Mouse (Mus musculus): ENCODE measurements around the gene Rbm6. TPM values are rescaled to one million over a fixed set of nuclear protein-coding genes. Genes with fewer than 3 reads are reported as not detected.
A peak's percentile ranks its signal among the peaks of the same experiment; 100 is the strongest.

Gene Rbm6
- total RNA-seq, 2 experiments from 2014 or later, result 48.3 to 52.8 TPM

GRCm38 (mm10) chr9:107768851-107769250 lies 104.2 kb downstream of the Rbm6 start:
- DNase-seq (ENCODE audit: low spot score in 2 of 2), result no peak

GRCm38 (mm10) chr9:107759593-107759992 lies 113.4 kb downstream of the Rbm6 start:
- DNase-seq (ENCODE audit: low spot score in 2 of 2), result no peak

GRCm38 (mm10) chr9:107750378-107750777 lies 122.7 kb downstream of the Rbm6 start:
- DNase-seq (ENCODE audit: low spot score in 2 of 2), result no peak

DNA sequence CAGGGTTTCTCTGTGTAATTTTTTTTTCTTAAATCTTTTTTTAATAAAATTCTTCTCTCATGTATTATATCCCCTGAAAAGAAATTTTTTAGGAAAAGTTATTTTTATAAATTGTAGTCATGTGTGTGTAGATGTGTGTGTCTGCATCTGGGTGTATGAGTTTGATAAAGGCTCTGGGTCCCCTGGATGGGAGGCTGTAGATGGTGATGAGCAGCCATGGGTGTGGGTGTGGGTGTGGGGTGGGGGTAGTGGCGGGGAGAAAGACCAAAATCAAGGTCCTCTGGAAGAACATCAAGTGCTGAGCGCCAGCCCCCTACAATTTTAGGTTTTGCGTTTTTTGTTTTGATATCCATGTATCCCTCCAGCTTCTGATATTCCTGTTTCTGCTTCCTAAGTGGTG lies 125.0 kb downstream of the Rbm6 start:
- no peak for DNase-seq (ENCODE audit: low spot score in 2 of 2)

- no peak for DNase-seq (ENCODE audit: low spot score in 2 of 2)
Observed at GRCm38 (mm10) chr9:107747310-107747709, 125.7 kb downstream of the Rbm6 start.

- no peak for DNase-seq (ENCODE audit: low spot score in 2 of 2)
Observed at GRCm38 (mm10) chr9:107746679-107747078, 126.4 kb downstream of the Rbm6 start.

DNA sequence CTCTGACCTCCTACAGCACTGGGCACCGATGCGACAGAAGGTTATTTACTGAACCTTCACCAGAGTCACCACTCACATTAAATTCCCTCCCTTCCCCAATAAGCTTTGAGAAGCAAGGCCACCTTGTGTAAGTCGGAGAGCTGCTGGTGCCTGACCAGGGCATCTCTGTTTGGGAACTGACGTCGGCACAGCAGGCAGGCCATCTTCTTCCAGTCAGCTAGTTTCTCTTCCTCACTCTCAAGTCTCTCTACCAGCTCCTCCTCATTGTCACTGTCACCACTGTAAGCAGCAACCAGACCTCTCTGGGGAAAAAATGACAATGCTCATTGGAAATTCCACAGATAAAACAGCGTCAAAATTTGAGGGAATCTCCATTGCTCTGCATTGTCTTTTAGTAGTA lies 129.0 kb downstream of the Rbm6 start:
- DNase-seq (ENCODE audit: low spot score in 2 of 2), result no peak

DNA sequence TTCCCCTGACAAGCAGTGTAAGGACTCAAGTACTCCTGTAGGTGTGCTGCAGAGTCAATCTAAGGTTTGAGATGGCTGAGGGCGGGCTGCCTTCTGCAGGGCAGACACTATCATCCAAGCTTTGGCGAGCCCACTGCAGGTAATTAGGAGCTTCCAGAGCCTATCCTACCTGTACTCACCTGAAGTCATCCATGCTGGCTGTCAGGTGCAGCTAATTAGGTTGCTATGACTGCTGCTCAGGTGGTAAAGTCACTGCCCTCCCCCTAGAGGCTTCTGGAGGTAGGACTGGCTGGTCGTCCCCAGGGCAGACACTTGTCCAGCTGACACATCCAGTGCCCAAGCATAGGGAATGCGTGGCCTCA lies 134.2 kb downstream of the Rbm6 start:
- peak in 1 of 2 experiments; percentile 35 for DNase-seq (ENCODE audit: low spot score in 2 of 2)

DNA sequence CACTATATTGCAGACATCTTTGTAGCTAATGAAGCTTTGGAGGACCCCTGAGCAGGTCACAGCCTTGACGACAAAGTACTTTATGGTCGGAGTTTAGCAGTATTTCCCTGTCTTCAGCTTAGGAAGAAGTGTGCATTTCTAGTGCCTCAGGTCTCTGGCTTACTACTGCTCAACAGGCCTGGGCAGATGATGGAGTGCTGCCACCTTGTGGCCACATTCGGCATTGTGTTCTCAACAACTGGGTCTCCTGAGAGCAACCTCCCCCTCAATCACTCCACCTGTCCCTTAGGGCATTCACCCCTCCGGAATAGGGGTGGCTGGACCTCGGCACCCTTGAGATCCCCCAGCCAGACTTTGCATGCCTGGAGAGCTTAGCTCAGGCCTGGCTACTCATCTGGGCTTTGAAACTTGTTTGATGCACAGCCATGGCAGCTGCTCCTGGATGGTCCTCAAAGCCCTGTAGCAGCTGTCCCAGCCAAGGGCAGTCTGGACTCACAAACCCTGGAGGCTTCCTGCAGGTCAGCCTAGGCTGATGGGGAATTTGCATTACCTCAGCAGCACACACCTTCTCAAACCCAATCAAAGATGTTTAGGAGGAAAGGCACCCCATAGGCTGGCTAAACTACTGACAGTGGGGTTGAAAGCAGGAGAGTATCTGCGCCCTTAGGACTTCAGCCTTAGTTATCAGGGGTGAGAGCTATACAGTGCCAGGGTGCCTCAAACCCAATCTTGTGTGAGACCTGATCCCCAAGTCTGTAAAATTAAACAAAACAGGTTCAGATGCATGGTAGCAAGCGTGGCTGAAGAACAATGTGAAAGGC lies 134.8 kb downstream of the Rbm6 start:
- DNase-seq (ENCODE audit: low spot score in 2 of 2), result peak; percentile 90 to 91

DNA sequence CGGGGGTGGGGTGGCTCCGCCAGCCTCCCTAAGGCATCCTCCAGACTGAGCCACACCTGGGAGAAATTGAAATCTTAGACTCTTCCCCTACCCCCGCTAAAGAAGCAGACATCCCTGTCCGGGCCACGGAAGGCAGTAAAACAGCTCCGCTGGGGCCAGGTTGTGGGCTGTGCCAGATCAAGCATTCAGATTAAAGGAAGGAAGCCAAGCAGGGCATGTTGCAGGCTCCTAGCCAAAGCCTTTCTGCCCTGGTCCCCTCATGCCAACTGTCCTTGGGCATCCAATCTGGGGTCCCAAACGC lies 136.9 kb downstream of the Rbm6 start:
- no peak for DNase-seq (ENCODE audit: low spot score in 2 of 2)

GRCm38 (mm10) chr9:107735356-107736184 lies 137.5 kb downstream of the Rbm6 start:
- no peak for DNase-seq (ENCODE audit: low spot score in 2 of 2)

GRCm38 (mm10) chr9:107734567-107734971 lies 138.5 kb downstream of the Rbm6 start:
- DNase-seq (ENCODE audit: low spot score in 2 of 2), result no peak

GRCm38 (mm10) chr9:107729709-107730108 lies 143.3 kb downstream of the Rbm6 start:
- no peak for DNase-seq (ENCODE audit: low spot score in 2 of 2)

DNA sequence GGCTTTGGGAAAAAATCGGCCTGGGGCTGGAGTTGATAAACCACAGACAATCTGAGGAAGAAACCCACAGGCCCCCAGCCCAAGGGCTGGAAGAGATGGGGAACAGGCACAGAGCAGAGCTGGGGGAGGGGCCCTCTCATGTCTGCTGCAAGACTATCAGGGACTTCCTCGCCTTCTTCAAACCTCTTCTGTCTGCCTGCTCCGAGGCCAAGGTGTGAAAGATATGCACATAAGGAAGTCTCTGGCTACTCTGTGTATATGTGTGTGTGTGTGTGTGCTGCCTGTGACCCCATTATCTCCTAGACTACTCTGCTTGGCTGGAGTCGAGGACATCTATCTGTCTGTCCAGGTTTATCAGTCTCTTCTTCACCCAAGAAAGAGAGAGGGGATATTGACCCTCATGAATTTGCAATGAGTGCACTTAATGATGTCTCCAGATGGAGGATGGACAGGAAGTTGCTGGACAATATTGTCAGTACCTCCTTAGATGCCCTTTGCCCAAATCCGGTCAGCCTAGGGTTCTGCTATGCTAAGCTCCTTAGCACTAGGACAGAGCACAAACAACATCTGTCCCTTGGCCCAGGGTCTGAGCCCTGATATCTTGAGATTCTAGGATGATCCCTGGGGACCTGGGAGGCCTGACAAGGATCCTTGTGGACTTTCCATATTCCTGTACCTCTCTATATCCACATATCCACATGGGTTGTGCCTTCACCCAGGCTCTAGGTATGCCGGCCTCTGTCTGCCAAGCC lies 143.9 kb downstream of the Rbm6 start:
- DNase-seq (ENCODE audit: low spot score in 2 of 2), result no peak

- DNase-seq (ENCODE audit: low spot score in 2 of 2), result no peak
Observed at GRCm38 (mm10) chr9:107727041-107727440, 146.0 kb downstream of the Rbm6 start.

DNA sequence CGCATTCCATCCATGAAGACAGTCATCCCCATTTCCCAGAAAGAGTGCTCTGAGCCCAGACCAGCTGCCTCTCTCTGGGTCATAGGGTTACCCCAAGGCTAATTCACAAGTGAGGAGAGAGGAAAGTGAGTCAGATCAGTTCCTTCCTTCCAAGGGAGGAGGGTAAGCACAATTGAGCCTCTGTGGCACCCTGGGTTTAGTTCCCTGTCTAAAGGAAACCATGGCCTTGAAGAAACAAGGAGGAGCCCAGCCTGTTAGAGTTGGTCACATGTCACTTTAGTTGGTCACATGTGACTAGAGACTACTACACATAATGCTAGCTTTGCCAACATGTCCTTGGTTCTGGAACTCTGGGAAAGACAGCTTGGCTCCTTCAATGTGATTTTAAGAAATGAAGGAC lies 148.2 kb downstream of the Rbm6 start:
- DNase-seq (ENCODE audit: low spot score in 2 of 2), result no peak

DNA sequence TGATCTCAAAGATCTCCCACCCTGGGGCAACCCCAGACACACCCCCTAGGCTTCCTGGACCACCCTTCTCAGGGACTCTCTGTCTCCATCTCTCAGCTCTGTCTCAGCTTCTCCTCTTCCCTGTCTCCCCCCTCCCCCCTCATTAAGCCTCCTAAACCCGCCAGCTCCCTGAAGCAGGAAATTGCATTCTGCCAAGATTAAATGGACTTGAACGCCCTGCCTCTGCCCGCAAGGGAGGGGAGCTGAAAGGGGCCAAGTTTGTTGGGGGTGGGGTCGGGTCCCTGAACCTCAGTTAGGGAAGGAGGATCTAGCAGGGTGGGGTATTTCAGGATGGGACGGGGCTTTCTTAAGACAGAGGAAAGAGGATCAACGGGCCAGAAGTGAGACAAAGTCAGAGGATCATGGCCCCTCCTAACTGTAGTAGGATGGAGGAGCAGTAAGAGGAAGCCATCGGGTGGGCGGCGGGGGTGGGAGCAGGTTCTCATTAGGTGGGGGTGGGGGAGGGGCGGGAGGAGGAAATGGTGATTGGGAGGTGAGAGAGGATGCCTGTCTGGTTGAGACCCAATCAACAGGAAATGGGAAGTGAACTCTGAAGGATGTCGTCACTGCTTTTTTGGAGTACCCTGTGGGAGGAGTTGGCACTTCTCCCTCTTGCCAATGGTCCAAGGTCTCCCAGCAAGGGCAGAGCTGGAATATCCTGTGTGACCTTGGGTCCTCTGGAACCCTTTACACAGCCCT lies 149.1 kb downstream of the Rbm6 start:
- DNase-seq (ENCODE audit: low spot score in 2 of 2), result peak in 1 of 2 experiments; percentile 35
